Mouse (Mus musculus): ENCODE measurements around the gene Sbk3.
A peak's percentile ranks its signal among the peaks of the same experiment; 100 is the strongest.
"Not testable (repeated sequence)": the region's sequence is repeated elsewhere in the genome, so short reads cannot be mapped to it uniquely, and the experiment has no call there.

The Sbk3 gene

DNA sequence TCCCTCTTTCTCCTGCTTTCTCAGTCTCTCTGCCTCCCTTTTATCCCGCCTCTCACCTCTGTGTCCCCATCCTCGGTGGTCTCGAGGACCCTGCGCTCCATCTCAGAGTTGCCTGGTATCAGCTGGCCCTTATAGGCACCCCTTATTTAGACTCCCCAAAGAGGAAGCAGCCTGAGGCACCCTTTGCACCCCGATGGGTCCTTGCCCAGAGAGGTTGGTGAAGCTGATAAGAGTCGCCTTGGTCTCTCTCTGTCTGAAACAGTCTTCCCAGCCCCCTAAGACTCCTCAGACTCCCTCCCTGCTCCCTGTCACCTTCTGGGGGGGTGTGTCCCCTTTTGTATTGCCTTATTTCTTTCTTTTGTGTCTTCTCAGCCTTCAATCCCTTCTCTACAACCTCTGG is at the start of gene Sbk3:
TSS of gene Sbk3 (minus strand) at position 101 of the 400 bp plus-strand sequence.
- DNase-seq (ENCODE audit: low read depth): no peak

DNA sequence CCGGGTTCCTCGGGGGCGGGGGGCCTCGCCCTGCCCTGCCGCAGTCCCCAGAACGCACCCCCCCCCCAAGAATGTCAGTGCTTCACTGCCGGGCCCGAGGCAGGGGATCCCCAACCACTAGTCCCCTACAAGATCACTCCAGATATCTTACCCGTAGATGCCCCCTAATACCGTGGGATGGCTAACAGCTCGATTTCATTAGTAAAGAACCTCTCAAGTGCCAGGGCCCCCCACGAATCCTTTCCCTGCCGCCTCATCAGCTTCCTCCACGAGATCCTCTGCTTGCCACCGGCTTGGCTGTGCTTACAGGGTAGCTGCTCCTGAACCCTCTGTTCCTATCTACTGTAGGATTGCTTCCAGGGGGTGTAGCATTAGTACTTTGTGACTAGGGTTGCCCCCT is 49.7 kb upstream of the Sbk3 start:
- DNase-seq (ENCODE audit: low read depth): no peak

DNA sequence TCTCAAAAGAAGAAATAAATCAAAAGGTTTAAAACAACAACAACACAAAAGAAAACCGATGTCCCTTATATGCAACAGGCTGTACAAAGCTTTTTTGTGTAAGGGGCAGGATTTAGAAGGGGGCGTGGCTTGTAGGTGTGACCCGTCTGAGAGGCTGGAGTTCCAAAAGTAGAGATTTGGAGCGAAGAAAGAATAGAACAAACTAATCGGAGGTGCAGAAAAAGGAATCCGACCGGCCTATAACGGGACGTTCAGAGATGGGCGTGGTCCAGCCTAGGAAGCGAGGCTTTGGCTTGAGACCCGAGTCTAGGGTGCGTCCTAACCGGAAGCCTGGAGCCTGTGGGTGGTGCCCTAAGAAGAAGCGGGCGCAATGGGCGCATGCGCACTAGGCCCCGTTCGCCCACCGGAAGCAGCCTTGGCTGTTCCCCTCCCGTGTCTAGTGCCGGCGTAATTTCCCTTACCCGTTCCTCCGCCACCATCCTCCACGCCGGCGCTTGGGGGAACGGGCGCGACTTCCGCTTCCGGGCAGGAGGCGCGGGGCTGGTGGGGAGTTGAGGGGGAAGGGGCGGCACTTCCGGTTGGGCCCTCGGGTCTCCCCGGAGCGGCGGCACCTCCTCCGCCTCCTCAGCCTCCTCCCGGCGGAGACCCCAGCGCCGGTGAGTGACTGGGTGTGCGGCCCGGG is 49.2 kb upstream of the Sbk3 start, which contains the start of the genes Zfp865 and Ccdc106:
TSS of gene Zfp865 (plus strand) at position 377 of the 682 bp plus-strand sequence.
TSS of gene Ccdc106 (plus strand) at position 554 of the 682 bp plus-strand sequence.
- DNase-seq (ENCODE audit: low read depth): peak; percentile 96

DNA sequence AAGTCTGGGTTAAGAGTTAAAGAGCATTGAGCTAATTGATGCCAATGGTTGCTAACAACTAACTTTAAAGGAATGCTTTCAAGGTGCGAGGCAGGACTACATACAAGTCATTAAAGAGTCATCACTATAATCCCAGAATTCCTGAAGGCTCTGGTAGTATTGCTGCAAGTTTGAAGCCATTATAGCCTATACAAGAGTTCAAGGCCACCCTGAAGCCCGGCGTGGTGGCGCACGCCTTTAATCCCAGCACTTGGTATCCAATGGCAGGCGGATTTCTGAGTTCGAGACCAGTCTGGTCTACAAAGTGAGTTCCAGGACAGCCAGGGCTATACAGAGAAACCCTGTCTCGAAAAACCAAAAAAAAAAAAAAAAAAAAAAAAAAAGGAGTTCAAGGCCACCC is 48.6 kb upstream of the Sbk3 start:
- DNase-seq (ENCODE audit: low read depth): not testable (repeated sequence)

DNA sequence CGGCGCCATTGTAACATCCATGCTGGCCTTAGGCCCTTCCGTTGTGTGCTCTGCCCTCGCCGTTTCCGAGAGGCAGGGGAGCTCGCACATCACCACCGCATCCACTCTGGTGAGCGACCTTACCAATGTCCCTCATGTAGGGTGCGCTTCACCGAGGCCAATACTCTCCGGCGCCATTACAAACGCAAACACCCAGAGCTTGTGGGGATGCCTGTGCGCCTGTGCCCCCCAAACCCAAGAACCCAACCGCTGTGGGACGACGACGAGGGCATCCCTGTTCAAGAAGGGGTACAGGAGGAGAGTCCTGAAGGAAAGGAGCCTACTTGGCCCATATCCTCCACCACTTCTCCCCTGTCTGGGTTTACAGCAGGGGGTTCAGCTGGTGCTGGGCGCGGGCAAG is 47.0 kb upstream of the Sbk3 start:
- DNase-seq (ENCODE audit: low read depth): no peak

DNA sequence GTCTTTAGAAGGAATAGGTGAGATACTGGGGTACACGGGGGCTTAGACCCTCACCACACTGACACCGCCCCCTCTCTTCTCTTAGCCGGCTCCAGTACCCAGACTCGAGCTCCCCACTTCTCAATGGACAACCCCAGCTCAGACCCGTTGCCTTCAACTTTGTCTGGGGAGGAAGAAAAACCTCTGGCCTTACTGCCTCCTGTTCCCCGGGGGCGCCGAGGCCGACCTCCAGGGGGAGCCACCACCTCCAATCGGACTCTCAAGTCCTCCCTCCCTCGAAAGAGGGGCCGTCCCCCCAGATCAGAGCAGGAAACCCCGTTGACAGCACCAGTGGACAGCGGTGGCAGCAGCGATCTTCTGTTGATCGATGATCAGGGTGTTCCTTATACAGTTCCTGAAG is 46.4 kb upstream of the Sbk3 start:
- no peak for DNase-seq (ENCODE audit: low read depth)

DNA sequence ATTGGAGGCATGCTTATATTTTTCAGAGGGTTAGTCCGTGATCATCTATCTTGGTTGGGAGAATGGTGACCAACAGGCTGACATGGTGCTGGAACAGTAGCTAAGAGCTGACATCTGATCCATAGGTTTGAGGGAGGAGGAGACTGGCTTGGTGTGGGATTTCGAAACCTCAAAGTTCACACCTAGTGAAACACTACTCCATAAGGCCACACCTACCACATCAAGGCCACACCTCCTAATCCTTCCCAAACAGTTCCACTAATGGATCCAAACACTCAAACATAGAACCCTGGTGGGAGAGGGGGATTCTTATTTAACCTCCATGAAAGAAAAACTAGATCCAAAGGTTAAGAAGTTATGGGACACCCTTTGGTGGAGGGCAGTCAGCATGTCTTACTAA is 46.0 kb upstream of the Sbk3 start:
- DNase-seq (ENCODE audit: low read depth): no peak

DNA sequence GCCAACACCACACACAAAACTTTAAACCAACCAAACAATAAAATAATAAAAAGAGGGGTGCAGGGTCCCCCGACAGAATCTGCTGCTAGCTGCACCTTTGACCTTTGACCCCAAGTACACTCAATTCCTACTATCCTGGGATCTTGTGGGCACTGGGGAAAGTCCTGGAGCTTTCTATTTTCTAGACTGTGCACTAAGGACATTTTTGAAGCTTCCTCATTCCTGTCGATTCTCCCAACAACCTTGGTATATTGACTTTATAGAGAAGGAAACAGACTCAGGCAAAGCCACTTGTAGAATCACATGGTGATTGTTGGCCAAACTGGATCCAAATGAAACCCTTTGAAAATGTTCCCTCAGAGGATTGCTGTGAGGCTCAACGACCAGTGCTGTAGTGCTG is 45.1 kb upstream of the Sbk3 start:
- no peak for DNase-seq (ENCODE audit: low read depth)

DNA sequence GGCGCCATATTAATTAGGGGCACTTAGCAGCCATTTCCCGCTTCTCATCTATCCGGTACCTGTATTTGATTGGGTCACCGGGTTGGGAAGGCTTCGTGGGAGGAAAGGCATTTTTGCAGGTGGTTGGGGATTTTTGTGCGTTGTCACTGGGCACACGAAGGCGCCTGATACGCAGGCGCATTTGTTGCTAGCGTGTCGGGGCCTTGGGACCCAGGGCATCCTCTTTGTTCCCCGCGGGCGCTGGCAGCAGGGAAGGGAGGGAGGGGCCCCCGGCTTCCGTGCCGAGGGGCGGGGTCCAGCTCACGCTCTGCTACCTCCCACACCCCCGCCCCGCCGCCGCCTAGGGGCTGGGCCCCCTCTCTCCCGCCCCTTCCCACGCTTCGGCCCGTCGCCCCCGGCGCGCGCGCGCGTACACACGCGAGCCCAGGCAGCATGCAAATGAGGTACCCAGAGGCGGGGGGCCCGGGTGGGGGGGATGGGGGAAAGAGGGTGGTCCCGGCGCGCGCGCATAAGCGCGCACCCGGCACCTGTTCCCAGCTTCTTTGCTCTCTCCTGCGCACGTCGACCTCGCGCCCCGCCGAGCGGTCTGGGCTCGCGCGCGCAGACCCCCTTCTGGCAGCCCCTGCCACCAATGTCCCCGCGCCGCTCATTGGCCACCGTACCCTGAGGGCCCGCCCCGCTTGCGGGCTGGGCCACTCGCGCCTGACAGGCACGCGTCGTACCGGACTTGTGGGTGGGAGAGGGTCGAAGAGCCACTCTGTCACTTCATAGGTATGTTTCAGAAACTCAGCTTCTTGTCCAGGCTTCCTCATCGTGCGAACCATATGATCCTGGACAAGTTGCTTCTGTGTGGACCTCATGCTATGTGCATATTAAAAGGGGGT is 44.4 kb upstream of the Sbk3 start, which contains the start of gene Gm44973:
TSS of gene Gm44973 (plus strand) at position 379 of the 884 bp plus-strand sequence.
- peak; percentile 92 for DNase-seq (ENCODE audit: low read depth)

DNA sequence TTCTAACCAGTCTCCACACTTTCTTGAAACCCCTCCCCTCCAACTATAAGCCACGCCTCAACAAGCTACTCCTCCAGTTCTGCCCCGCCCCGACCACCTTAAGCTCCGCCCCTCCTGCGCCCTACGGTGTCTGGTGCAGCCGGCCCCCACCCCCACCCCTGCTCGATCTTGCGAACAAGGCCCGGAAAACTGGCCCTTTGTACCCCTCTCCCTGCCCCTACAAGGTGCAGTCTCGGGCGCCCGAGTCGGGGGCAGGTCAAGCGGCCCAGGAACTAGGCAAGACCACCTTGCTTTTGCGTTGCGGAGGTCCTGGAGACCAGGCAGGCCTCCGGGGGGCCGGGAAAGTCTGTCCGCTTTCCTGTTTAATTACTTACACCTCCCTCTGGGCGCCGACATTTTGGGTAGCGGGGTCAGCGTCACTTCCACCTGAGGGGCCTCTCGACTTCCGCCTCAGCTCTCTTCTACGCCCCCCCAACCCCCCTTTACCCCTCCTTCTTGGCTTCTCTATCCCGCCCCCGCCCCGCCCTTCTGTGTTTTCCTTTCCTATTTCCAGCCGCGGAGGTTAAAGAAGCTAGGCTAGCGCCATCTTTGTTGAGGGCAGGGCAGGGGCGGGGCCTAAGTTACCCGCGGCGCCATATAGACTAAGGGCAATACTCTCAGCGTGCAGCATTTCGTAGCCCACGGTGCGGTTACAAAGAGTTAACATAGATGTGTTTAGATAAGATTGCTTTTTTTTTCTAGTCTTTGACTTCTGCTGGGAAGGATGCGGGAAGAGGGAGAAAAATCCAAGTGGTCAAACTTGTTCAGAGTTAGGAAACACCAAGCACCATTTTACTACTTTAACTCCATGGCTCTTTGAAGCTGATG is 43.5 kb upstream of the Sbk3 start, which contains the start of the genes Zfp524 and Fiz1:
TSS of gene Zfp524 (plus strand) at position 165 of the 867 bp plus-strand sequence.
TSS of gene Fiz1 (minus strand) at position 447 of the 867 bp plus-strand sequence.
- DNase-seq (ENCODE audit: low read depth): peak; percentile 92

DNA sequence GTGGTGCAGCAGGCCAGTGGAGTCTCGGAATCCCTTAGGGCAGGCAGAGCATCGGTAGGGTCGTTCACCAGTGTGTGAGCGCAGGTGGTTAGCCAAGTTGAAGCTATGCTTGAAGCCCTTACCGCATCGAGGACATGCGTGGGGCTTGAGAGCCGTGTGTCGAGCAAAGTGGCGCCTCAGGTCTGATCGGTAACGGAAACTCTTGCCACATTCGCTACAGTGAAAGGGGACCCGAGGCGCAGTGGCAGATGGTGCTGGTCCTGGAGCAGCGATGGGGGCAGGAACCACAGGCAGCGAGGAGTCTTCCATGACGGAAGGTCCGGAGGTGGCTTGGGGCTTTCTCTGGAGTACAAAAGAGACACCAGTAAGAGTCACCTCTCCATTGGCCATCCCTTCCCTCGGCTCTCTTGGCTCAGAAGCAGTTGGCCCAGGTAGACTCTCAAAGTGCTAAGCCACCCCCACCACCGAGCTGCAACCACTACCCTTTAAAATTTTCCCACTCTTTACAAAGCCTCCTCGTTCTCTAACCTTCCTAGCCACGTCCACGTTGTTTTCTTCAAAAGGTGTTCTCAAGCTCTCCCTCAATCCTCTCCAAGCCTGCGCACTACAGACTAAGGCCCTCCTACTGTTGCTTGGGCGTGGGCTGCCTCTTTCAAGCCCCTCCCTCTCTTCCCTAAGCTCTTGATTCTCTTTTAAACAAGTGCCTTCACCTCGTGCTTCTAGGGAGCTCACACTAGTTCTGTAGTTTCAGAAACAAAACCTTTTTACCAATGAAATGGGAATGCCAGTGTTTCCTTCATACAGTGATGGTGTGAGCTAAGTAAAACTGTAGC is 41.9 kb upstream of the Sbk3 start:
- no peak for DNase-seq (ENCODE audit: low read depth)

DNA sequence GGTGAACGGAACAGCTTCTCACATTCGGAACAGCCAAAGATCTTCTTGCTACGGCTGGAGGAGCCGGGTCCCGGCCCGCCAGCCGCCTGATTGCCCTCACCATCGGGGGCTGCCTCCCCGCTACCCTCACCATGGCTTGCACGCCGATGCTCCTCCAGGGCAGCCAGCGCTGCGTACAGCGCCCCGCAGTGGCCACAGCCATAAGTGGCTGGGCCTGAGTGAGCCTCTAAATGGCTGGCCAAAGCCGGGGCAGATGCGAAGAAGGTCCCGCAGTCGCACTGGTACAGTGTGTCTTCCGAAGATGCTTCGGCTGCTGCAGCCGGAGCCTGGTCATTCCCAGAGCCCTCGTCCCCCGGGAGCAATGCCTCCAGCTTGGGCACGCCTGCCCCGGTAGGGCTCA is 37.3 kb upstream of the Sbk3 start:
- DNase-seq (ENCODE audit: low read depth): no peak

DNA sequence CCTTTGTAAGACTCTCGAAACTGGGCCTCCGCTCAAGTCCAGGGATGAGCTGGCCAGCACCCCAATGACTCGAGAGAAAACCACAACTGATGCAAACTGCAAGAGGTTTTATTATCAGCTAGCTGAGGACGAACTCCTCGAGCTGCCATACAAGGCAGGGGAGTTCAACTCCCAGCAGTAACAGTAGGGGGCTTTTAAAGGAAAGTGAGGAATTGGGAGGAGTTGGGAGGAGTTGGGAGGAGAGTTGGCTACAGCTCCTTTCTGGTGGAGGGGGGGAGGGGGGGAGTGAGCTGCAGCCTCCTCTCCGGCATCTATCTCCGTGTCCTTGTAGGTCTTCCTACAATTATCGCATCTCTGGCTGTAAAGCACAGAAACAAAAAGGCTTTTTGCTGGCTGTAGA is 31.9 kb upstream of the Sbk3 start:
- not testable (repeated sequence) for DNase-seq (ENCODE audit: low read depth)

DNA sequence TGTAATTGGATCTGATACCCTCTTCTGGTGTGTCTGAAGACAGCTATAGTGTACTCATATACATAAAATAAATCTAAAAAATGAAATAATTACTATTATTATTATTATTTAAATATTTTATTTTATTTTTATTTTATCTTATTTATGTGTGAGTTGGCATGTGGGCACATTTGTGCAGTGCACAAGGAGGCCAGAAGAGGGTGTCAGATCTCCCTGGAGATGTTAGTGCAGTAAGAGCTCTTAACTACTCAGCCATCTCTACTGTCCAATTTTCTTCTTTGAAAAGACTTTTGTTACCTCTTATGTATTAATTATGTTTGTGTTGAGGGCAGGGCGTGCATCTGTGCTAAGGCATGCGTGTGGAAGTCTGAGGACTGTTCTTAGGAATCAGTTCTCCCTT is 28.9 kb upstream of the Sbk3 start:
- no peak for DNase-seq (ENCODE audit: low read depth)

DNA sequence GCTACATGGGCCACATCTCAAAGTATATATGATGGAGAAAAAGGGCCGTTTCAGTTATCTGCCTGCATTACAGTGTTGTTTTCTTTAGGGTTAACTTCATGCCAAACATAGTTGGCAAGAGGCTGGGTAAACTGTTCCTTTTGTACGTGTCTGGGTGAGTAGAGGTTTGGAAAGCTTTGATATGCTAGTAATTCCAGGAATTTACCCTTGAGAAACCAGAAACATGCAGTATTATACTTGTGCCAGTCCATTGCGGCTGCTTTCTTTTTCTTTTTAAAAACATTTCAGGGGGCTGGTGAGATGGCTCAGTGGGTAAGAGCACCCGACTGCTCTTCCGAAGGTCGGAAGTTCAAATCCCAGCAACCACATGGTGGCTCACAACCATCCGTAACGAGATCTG is 26.0 kb upstream of the Sbk3 start:
- no peak for DNase-seq (ENCODE audit: low read depth)

DNA sequence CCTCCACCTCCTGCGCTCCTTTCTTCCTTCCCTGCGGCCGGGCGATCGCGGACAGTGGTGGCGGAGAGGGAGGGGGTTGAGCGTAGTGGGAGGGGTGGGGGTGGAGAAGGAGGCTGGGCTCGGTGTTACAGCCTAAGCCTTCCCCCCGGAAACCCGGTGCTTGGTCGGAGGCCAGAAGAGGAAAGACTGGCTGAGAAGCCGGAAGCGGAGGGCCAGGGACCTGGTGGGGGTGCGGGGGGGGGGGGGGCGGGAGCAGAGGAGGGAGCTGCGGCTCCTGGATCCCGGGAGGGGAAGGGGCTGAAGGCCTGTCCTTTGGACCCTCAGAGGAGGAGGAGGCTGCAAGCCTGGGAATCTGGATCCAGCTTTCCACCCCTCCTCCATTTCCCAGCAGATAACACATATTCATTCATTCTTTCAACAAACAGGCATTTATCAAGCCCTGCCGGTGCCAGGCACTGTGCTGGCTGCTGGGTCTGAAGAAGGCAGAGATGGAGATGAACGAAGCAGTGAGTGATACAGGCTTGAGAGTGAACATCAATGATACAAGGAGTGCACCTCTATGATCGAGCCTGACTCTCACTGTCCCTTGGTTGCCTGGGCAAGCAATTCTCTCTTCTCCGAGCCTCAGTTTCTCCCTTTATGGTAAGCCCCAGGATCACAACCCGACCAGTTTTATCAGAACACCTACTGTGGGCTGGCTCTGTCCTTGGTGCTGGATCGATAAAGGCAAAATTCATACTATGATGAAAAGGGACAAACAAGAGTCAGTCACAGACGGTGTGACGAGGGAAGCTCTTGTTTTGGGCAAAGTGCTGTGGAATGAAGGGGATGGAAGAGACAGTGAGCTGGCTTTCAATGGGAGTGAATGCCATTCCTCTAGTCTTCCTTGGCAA is 25.3 kb upstream of the Sbk3 start, which contains the start of gene Zfp579:
TSS of gene Zfp579 (minus strand) at position 156 of the 893 bp plus-strand sequence.
- peak; percentile 65 for DNase-seq (ENCODE audit: low read depth)

DNA sequence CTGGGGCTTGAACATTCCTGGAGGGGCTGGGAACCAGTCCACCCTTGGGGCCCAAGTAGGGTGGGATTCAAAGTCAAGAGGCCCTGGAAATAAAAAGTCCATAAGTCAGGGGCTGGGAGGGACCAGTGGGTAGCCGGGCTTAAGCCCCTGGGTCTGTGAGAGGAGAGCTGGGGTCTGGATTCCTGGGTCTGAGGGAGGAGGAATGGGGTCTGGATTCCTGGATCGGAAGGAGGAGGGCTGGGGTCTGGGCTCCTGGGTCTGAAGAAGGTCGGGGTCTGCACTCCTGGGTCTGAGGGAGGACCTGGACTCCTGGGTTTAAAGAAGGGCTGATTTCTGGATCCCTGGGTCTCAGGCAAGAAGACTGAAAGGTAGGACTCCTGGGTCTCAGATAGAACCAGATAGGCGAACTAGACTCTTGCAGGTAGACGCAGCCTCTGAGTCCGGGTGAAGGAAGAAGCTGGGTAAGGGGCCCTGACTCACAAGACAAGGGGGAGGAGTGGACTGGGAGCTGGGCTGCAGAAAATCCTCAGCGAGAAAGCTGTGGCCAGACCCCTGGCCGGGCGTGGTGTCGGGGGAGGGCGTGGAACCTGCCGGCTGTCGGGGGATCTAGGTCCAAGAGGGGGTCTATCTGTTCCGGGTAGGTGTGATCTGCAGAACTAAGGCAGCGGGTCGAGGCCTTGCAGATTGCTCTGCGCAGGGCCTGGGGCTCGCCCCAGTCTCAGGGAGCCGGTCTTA is 24.5 kb upstream of the Sbk3 start:
- no peak for DNase-seq (ENCODE audit: low read depth)

DNA sequence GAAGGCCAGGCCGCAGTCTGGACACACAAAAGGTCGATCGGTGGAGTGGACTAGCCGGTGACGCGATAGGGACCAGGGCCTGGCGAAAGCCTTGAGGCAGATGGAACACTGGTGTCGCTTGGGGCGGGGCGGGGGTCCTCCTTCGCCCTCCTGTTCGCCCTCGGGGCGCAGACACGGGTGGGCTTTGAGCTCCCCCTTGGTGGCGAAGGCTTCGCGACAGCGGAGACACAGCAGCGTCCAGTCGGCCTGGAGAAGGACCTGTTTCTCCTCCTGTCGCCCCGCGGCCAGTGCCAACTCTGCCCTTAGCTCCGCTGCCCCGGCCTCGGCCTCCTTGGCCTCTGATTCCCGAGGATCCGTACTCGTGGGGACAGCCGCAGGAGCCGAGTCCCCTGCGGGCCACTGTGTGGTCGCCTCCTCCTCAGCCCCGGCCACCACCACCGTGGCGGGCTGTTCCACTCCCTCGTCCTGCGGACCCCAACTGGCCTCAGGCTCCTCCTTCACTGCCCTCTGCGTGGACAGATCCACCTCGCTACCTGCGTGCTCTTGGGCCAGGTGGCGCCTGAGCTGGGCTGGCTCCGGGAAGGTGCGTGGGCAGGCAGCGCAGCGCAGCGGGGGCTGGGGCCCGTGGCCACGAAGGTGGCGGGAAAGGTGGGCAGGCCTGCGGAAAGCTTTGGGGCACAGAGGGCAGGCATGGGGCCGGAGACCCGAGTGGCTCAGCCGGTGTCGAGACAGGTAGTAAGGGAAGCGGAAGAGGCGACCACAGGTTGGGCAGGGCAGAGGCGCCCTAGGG is 23.2 kb upstream of the Sbk3 start:
- DNase-seq (ENCODE audit: low read depth): no peak

All from fibroblast of lung, adult 2 months (primary cell).